ENCODE assay signal across 22 mouse cellular contexts in the genomic region with DNA sequence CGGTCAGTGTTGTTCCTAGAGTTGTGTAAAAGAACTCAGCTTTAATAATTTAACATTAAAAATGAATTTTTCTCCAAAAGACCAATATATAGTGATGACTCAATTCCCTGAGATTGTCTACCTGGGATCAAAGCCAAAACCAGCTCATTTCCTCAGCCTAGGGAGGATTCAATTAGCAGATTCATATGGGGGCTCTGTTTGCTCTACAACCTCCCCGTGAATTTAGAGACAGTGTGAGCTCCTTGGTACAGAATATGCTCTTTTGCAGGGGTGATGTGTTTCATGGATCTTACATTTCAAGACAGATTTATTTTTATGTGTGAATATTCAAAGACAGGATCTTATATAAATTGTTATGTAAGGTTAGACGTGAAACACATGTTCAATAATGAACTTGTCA.
DNase-seq lines count a peak whose midpoint lies in the region; ATAC-seq and TF ChIP-seq lines count a peak whose summit lies in the region.
"Had no signal": no experiment of that assay in that cellular context is flagged by ENCODE, and none has a peak within 500 bp of the region (broad histone marks: within the 10 kb centered on the region; RNA-seq: fewer than 3 reads in every experiment).

No protein-coding gene starts in this region.

- H3K4me3 ChIP-seq in midbrain, postnatal 0 days (ENCODE audit: low read depth, low read length), result no peak overlapping the region
- H3K4me3 ChIP-seq in midbrain, embryonic 10.5 days, result no peak overlapping the region
- H3K4me3 ChIP-seq in embryonic fibroblast, embryonic 13.5 days (ENCODE audit: insufficient read depth, low read length), result no peak overlapping the region
- H3K4me3 ChIP-seq: forebrain, embryonic 15.5 days; heart, embryonic 13.5 days; hindbrain, embryonic 13.5 days; limb, embryonic 10.5 days had no signal

- no peak for ATAC-seq in midbrain, postnatal 0 days (ENCODE audit: low FRiP score)
- ATAC-seq: activated CD4-positive, CD25-positive, alpha-beta regulatory T cell, adult 4 months; Patski had no signal

- no peak for TF ChIP-seq POLR2A in embryonic fibroblast, embryonic 13.5 days (IDR thresholded peaks at IDR 0.05; ENCODE audit: low read depth, low read length)

- peak; percentile 25 to 60 for DNase-seq in layer of hippocampus, adult 18-20 months (ENCODE audit: low spot score in 2 of 2)
- DNase-seq in layer of hippocampus, postnatal 25 days (ENCODE audit: extremely low spot score in 1 of 2, low spot score in 1 of 2), result no peak
- peak; percentile 9 for DNase-seq in midbrain, postnatal 0 days (ENCODE audit: low spot score)
- no peak for DNase-seq in midbrain, embryonic 10.5 days (ENCODE audit: low spot score)
- DNase-seq in telencephalon, adult 2 months (ENCODE audit: low read depth, low spot score), result peak; percentile 87
- DNase-seq in thymus, adult 18-20 months, result no peak
- DNase-seq: adrenal gland, postnatal 10 days; cerebellum, adult 18-20 months; gastrocnemius, postnatal 14 days; heart, adult 18-20 months; kidney, adult 8-10 months; kidney, postnatal 25 days; lung, adult 18-20 months; right cerebral cortex, postnatal 4 days; thymus, postnatal 25 days had no signal

- H3K4me1 ChIP-seq in midbrain, postnatal 0 days (ENCODE audit: insufficient read depth, low read length), result no peaks in the 10 kb centered on the region
- H3K4me1 ChIP-seq in midbrain, embryonic 10.5 days, result no peaks in the 10 kb centered on the region
- no peaks in the 10 kb centered on the region for H3K4me1 ChIP-seq in embryonic fibroblast, embryonic 13.5 days (ENCODE audit: control insufficient read depth, insufficient read depth, low read length)
- H3K4me1 ChIP-seq: forebrain, embryonic 15.5 days; heart, embryonic 13.5 days; hindbrain, embryonic 13.5 days; limb, embryonic 10.5 days had no signal

- no peaks in the 10 kb centered on the region for H3K27me3 ChIP-seq in midbrain, postnatal 0 days (ENCODE audit: insufficient read depth, low read length)
- no peaks in the 10 kb centered on the region for H3K27me3 ChIP-seq in midbrain, embryonic 10.5 days (ENCODE audit: low read depth, poor library complexity, severe bottlenecking)
- H3K27me3 ChIP-seq: forebrain, embryonic 15.5 days; heart, embryonic 13.5 days; hindbrain, embryonic 13.5 days; Patski had no signal

- no peaks in the 10 kb centered on the region for H3K9me3 ChIP-seq in midbrain, postnatal 0 days (ENCODE audit: low read length)
- H3K9me3 ChIP-seq in midbrain, embryonic 10.5 days (replicated peaks), result 0 out of 2 replicates have a peak, but pooled peaks cover 3% of the 10 kb centered on the region
- H3K9me3 ChIP-seq: forebrain, embryonic 15.5 days; heart, embryonic 13.5 days; hindbrain, embryonic 13.5 days; limb, embryonic 10.5 days had no signal

- no peak for TF ChIP-seq CTCF in midbrain, postnatal 0 days (IDR thresholded peaks at IDR 0.05)
- TF ChIP-seq CTCF in embryonic fibroblast, embryonic 13.5 days (IDR thresholded peaks at IDR 0.05; ENCODE audit: borderline replicate concordance, insufficient read depth, low read length), result no peak

- WGBS in midbrain, postnatal 0 days, result 68% methylated on average over 3 of the region's 3 CpGs
- 91% methylated on average over 3 of the region's 3 CpGs for WGBS in midbrain, embryonic 10.5 days

- no peak overlapping the region for H3K27ac ChIP-seq in midbrain, postnatal 0 days (ENCODE audit: low read depth, low read length)
- no peak overlapping the region for H3K27ac ChIP-seq in midbrain, embryonic 10.5 days (replicated peaks)
- H3K27ac ChIP-seq in embryonic fibroblast, embryonic 13.5 days (ENCODE audit: insufficient read depth, low read length), result 0 out of 2 replicates have a peak overlapping the region, but pooled peaks have one; percentile 26
- H3K27ac ChIP-seq: forebrain, embryonic 15.5 days; heart, embryonic 13.5 days; hindbrain, embryonic 13.5 days; limb, embryonic 10.5 days had no signal

- H3K9ac ChIP-seq in midbrain, postnatal 0 days (replicated peaks; ENCODE audit: low read length, poor library complexity, severe bottlenecking), result no peak overlapping the region
- H3K9ac ChIP-seq: forebrain, embryonic 15.5 days; heart, embryonic 13.5 days; hindbrain, embryonic 13.5 days had no signal

- no peak overlapping the region for H3K4me2 ChIP-seq in midbrain, postnatal 0 days (ENCODE audit: low read depth, low read length, poor library complexity, severe bottlenecking)
- H3K4me2 ChIP-seq: forebrain, embryonic 15.5 days; heart, embryonic 13.5 days; hindbrain, embryonic 13.5 days had no signal

- no peaks in the 10 kb centered on the region for H3K36me3 ChIP-seq in midbrain, postnatal 0 days (ENCODE audit: insufficient read depth, low read length)
- no peaks in the 10 kb centered on the region for H3K36me3 ChIP-seq in midbrain, embryonic 10.5 days
- H3K36me3 ChIP-seq: forebrain, embryonic 15.5 days; heart, embryonic 13.5 days; hindbrain, embryonic 13.5 days; limb, embryonic 10.5 days had no signal

Comparison
In these comparisons a context has a peak if more than half of its experiments do, and no peak if none do; other contexts are left out.
1. DNase-seq: peak in layer of hippocampus, adult 18-20 months (2 of 2), midbrain, postnatal 0 days (single experiment) and telencephalon, adult 2 months (single experiment); none in layer of hippocampus, postnatal 25 days (0 of 2), midbrain, embryonic 10.5 days (single experiment) and thymus, adult 18-20 months (0 of 2).